Mouse (Mus musculus) heart, adult 10 weeks (tissue): ENCODE results near the gene Tmem163. TPM values are rescaled to one million over a fixed set of nuclear protein-coding genes. Genes with fewer than 3 reads are reported as not detected.

ENCODE experiments used
- polyA plus RNA-seq: library from polyadenylated mRNA; stranded (reverse); fragments of 350-450 nt; fragmentation: Illumina TruSeq; extraction: RNeasy Lipid Tissue Mini Kit (QIAGEN cat#74804); gene quantifications from one replicate; pipeline ENCODE4 v1.2.3, GENCODE M21; 2014; ENCODE audit warnings: low read depth, low replicate concordance

Tmem163 gene
- 26.2 TPM for polyA plus RNA-seq

GRCm38 (mm10) chr1:127679498-127680133 is at the start of gene Tmem163:
Gene Tmem163, minus strand, starts transcription at chr1:127679548.

GRCm38 (mm10) chr1:127729096-127729495 is 49.7 kb upstream of the Tmem163 start, which contains the start of gene Acmsd:
Gene Acmsd, plus strand, starts transcription at chr1:127729413.

Other genes with a start within 250 kb of the Tmem163 start
- gene Acmsd, start 49.9 kb upstream of the Tmem163 start, polyA plus RNA-seq: not detected
- gene Ccnt2, start 94.6 kb upstream of the Tmem163 start, polyA plus RNA-seq: 28.1 TPM
- gene Map3k19, start 175.5 kb upstream of the Tmem163 start, polyA plus RNA-seq: not detected
- 33.3 TPM for gene Rab3gap1, start 189.2 kb upstream of the Tmem163 start, polyA plus RNA-seq